Mouse (Mus musculus) spleen, adult 18-20 months (tissue): ENCODE measurements at regions not wholly inside any gene's neighbourhood (a gene's known extent, or its start where the extent isn't known, plus 50 kb on each side); places are given as distances from the start of the nearest gene placed in this dataset.

Experiments used
- DNase-seq, 2 experiments: peaks; one replicate each; pipeline ENCODE4 v3.0.0; 2022; ENCODE audit warnings: mixed read lengths in 2 of 2

DNA sequence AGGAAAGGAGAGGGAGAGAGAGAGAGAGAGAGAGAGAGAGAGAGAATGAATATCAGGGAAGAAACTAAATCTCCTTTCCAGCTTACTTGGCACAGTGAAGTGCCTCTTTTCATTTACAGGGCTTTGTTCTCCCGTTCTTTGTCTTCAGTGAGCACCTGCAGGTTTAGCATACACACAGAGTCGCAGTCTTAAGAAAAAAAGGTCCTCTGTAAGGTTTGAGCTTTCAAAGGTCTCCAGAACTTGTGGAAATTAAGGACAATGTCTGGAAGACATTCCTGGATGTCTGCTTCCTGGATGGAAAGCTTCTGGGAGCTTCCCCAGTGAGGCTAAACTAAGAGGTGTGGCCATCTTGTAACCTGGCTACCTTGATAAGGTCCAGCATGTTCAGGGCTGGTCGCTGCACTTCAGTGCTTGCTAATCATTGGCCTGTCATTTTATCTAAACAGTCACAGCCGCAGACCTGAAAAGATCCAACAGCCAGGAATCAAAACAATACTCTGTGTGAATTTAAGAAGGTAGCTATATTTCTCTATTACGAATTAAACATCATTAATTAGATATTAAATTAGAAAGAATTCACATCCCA, 113.1 kb upstream of the Ralgapa2 start:
- DNase-seq = no peak

DNA sequence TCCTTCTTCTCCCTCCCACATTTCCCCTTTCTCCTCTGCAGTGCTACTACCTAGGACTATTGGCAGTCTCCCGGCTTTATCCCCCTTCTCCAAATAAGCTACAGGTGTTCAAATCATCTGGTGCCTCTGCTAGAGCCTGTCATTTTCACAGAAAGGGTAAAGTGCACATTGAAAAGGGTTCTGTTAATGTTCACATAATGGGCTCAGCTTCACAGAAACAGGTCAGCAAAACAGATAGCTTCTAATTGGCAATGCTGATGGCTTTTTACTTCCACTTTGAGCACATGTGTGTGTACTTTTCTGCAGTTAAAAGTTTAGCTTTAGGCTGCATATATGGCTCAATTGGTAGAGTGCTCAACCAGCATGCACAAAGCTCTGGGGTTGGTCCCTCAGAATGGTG, 114.4 kb upstream of the Ralgapa2 start:
- DNase-seq = no peak

DNA sequence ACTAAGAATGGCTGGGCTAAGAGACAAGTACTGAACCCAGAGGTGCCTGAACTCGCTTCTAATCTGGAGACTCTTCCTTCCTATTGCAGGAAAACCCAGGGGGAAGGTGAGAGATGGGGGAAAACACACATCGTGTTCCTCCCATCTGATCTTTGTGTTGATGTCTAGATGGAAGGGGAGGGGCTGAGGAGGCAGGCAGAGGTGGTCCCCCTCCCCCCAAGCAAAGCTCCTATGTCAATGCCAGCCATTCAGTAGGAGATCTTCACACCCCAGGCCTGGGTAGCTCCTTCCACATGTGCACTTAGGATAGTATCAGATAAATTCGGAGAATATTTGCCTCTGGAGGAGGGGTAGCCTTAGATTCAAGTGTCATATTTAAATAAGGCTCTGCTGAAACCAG, 118.0 kb upstream of the Ralgapa2 start:
- DNase-seq = no peak

DNA sequence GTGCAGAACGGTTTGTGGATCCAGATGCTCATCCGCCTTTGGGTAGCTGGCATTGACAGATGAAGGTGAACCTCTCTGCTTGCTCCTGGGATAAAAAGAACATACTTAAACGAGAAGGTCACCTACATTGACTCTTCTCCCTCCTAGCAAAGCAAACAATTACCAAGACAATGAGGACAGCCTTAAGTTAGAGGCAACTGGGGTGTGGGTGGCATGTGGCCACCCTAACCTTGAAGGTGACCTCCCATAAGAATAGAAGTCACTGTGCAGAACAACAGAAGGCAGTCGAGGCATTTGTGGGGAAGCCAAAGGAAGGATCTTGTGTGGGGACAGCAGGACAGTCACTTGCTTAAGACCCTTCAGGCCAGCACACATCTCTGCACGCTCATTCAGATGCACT, 119.0 kb upstream of the Ralgapa2 start:
- DNase-seq = no peak

DNA sequence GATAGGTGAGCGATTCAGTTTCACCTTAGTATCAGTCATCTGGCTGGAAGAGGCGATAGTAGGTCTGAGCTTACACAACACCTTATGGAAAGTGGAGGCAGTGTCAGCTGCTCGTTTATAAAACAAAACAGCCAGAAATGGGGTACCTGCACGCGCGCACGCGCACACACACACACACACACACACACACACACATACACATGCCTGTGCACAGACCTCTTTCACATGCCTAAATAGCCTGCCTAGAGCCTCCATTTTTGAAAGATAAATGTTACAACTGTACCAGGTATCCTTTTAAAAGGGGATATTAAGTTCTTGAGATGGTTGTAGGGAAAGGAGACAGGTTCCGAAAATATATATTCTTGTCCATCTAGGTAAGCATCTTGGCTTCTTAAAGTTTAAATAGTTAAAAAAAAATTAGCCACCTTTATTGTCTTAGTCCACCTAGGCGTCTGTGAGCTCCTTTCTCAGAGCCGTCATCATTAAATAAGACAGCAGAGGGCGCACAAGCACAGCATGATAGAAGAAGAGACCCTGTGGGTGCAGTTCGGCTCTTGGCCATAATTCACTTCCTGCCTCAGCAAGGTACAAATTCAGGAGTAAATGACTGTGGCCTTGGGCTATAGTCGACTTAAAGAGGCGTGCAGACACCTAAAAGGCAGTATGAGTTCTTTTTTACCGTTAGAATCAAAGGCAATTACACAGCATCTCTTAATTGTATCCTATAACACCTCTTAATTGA, 121.4 kb upstream of the Ralgapa2 start:
- DNase-seq = peak in 1 of 2 experiments; percentile 37

DNA sequence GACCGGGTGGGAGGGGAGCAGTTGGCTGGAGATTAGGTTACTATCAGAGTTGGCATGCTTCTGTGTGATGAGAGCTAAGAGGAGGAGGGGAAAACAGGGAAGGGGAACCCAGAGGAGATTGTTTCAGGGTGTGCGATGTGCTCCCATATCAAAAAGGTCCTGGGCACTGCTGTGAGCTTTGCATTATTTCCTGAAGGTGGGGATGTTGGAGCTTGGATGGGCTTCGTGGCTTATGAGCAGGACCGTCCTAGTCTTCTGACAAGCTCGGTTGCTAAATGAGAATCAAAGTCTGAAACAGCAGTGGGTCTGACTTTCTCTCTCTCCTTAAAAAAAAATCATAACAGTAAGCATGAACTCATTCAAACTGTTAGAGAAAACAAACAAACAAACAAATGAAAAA, 125.4 kb upstream of the Ralgapa2 start:
- DNase-seq = no peak

DNA sequence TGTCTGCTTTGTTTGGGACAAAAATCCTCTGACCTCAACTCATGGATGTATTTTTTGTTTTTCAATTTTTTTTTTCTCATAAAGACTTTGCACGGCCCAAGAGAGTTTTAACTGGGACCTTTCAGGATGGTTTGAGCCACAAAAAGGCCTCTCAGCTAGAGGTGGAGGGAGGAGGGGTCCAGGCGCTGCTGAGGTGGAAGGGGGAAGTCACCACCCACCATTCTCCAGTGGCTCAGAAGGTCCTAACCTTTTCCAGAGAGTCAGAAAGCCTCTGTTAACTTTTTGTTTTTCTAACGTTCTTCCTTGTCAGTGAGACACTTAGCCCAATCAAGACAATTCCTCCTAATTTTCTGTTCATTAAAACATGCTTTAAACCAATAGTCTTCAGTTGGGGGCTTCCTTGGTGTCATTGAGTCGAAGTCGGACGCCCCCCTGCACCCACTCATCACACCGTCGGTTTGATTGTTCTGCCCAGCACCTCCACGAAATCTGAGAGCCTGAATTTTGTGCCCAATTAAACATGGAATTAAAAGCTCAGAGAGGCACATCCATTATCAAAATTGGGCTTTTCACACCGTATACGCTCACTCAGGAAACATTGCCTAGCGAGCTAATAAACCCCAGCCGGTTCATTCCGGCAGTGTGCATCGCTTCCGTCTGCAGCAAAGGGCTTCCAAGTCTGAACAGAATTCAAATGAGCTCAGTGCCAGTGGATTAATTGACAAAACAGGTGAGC, 134.3 kb upstream of the Ralgapa2 start:
- no peak for DNase-seq

DNA sequence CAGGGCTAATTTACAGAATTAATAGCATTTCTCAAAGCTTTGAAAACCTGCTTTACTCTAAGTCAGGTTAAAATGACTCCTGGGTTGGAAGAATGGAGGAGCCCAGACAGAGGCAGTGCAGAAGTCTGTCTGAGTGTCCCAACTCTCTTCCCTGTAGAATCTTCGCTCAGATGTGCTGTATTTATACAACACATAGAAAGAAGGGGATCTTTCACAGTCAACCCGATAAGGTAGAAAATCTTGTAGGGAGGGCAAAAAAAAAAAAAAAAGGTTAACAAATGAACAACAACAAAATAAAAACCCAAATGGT, 134.8 kb upstream of the Ralgapa2 start:
- DNase-seq = no peak

DNA sequence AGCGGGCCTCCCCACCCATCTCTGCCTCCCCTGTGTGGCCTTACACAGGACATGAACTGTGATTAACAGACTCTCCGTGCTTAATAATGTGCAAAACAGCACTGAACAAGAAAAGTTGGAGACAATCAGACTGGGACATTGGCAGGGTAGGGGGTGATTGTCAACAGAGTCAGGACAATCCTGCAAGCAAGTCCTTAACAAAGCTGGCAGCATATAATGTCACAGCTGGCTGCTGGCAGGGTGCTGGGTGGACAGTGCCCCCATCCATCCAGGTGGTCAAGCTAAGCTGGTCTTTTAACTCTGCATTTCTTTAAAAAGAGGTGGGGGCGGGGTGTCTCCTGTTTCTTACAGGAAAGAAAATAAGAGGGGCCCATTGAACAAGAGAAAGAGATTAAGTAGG, 149.2 kb upstream of the Ralgapa2 start:
- DNase-seq = no peak

DNA sequence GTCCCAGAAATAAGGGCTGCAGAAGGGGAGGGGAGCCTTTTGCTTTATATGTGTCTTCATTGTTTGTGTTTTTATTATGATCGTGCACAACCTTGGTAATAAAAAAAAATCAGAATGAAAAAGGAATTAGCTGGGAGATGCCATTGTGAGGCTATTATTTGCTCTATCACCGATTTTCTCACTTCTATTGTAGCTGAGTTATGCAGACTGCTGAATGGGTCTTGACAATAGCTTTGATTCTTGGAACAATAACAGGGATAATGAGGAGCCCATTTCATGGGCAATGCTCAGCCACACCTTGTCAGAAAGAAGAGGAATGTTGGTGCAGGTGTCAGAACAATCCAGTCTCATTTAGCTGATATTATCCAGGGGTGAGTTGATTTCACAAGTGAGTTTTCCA, 160.6 kb upstream of the Ralgapa2 start:
- no peak for DNase-seq

DNA sequence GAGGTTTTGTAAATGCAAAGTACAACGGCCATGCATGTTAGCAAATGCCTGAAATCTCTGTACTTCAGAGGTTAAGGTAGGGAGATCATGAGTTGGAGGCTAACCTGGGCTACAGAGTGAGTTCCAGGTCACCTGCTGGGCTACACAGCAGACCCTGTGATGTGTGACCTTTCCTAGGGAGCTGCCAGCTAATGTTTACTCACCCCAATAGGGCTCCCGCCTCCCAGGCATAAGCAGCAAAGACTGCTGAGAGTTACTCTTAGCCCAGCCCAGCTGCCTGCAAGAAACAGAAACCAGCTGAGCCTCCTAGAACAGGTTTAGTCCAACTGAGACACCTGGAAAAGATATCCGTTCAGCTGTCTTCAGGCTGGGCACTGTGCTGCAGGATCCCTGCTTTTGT, 169.8 kb upstream of the Ralgapa2 start:
- no peak for DNase-seq

DNA sequence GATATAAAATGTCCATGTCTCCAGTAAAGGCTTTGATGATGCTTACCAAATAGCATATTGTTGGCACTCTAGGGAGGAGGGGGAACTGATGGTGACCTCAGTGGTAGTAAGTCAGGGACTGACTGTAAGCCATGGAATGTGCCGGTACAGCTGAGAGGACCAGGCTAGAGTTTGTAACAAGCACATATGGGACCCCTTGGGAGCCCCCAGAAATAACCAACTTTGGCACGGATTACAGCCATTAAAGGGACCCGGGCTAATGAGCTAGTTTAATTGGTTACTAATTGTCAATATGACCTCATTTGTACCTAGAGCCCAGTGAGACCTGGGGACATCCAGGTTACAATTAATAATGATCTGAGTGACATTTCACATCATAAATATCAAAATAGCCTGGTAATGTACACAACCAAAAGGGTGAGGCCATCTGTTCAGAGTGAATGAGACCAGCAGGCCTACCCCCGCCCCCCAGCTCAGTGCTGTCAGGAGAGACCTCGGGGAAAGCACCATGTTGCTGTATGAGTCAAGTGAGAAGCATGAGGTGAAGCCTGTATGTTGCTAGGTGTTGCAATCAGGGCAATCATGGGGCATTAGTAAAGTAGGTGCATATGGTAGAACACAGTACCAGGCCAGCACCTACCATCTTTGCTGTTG, 169.7 kb upstream of the Kiz start:
- no peak for DNase-seq

DNA sequence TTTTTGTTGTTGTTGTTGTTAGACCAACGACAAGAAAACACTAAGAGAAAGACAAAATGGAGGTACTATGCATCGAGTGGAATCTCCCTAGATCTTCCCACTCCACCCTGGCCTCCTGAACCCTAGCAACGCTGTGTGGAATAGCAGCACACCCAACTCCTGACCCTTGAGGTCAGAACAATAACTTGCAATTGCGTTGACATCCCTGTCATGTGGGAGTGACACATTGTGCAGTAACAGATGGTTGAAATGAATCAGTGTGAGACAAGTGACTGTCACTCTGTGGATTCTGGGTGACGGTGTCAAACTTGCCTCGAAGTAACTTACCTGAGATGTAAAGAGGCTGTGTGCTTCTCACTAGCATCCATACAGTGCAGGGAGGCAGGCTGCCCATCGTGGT, 167.1 kb upstream of the Kiz start:
- DNase-seq = no peak

DNA sequence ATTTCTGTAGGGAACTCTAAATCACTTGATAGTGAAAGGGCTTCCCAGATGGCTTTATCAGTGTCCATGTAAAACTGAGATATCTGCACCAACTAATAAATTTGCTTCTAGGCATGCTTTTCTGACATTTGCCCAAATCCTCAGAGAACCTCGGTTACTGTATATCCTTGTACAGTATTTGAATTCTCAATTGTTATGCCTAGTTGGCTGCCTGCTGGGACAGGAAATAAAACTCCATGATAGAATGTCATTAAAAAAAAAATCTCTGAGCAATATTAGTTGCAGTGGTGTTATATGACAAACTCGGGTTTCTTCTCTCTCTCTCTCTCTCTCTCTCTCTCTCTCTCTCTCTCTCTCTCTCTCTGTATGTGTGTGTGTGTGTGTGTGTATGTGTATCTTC, 162.2 kb upstream of the Kiz start:
- no peak for DNase-seq

DNA sequence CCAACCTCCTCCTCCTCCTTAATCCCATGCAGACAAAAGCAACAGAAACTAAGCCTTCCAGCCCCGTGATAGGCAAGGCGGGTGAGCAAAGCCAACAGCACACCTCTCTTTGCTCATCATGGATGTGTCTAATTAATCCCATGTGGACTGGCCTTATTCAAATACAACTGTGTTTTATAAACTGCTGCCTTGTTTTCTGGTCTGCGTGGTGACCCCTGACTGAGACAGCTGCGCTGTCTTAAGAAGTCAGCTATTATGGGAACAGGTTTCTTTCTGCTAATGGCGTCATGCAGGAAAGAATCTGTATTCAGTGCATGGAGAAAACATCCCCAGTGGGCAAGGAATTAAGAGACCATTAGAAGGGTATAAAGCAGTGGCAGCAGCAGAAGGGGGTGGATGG, 161.6 kb upstream of the Kiz start:
- no peak for DNase-seq

DNA sequence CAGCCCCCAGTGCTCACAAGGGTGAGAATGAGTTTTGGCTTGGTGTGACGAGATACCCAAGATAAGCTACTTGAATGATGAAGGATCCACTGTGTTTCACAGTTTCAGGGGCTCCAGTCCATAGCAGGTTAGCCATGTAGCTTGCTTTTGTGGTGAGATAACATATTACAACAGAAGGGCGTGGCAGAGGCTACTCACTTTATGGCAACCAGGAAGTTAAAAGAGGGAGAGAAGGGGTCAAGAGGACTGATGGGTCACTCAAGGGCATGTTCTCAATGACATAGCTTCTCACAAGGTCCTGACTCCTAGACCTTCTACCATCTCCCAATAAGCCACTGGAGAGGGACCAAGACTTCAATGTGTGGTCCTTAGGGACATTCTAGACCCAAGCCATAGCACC, 159.4 kb upstream of the Kiz start:
- DNase-seq = no peak

DNA sequence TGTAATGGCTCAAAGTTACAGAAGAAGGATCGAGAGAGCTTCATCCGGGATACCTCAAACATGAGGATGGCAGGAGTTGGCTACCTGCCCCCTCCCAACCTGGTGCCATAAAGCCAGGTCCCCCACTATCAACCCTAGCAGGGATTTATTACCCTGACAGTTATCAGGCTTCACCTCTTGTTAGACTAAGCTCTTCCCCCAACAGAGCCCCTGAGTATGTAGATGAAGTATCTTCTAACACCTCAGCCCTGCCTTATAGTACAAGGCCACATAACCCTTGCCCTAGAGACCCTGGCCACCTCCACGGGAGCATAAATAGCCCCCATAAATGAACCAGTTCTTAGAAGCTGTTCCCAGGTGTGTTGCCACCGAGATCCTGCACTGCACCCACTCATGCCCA, 158.9 kb upstream of the Kiz start:
- no peak for DNase-seq

DNA sequence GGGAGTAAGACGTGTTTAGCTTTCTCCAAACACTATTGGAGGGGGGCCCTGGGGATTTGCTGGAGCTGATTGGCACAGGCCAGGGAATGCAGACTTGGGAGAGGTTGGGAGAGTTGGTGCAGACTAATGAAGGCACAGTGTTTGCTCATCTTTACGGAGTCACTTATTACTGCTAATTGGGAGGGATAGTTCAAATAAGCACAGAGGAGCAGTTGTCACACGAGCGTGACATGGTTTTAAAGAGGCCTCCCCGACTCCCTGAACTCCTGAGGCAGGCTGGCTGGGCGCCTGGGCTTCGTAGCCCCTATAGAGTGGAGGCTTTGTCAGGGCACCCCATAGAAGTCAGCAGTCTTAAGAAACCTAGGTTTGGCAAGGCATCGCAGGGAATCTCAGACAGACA, 145.0 kb upstream of the Kiz start:
- DNase-seq = no peak

DNA sequence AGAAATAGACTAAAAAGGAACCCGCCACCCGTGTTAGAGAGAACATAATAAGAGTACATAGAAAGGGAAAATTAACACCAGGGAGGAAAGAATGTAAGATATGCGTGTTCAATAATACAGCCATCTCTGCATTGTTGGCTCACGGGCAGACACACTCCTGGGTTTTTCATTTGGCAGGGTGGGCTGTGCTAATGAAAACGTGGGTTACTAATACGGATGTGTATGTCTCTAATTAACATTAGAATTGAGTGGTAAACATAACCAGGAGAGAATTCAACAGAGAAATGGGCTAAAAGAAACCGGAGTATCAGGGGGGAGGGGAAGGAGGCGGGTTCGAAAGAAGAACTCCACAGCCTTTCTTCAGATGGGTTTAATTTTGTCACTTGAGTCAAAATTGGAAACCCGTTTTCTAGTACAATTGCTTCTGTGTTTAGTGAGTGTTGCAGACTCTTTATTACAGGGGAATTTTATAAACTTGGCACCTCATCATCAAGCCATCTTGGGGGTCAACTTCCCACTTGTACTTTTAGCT, 134.4 kb upstream of the Kiz start:
- no peak for DNase-seq

DNA sequence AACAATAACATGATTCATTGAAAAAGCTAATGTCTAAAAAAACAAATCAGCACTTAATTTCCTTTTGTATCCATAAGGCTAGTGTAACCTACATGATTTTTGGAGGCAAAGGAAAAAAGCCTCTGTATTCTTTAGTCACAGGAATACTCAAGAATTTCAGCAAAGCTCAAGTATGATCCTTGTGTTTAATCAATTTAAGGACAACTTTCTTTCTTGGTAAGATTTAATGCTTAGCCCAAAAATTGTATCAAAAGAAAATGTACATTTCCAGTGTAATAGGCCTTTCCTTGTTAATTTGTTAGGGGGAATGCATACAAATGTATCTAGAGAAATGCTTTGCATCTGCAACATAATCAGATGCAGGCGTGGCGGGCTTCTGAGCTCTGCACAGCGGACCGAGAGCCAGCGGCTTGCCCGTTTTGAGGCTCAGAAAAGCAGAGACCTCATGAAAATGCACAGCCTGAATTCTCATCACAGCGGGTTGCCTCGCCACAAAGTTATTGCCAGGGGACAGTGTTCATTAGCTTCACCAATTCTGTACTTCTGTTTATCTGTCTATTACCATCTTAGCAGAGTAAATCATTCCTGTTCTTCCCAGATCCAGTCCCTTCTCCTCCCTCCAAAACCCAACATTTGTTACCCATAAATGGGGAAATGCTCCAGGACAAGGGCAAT, 133.2 kb upstream of the Kiz start:
- no peak for DNase-seq

DNA sequence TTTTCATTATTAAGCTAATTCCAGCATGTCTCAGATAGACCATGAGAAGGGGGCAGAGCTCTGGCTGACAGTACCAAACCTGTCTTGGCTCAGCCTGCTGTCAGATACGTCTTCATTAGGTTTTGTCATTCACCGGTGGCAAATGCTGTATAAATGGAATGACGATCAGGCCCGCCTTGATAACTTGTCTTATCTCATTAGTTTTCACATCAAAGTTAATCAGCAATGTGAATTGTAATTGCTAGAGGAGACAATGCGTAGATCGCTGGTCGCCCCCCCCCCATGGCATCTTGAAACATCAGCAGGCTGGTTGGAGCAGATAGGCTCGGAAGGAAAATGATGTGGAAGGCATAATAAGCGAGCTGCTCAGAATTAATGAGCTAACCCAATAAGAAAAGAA, 132.5 kb upstream of the Kiz start:
- no peak for DNase-seq

DNA sequence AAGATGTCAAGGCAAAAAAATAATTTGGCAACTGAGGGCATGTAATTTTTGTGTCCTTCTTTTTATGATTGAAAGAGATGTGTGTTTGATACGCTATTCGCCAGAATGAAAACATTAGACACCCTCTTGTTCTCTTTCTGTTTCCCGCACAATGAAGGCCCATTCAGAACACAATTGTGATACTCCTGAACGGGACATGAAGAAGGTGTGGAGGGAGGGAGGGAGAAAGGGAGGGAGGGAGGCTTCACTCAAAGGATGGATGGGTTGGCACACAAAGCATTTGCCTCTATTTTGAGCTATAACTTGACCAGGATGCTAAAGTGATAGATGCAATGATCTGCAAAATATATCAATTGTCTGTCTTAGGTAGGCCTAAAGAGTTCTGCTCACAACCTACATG, 132.0 kb upstream of the Kiz start:
- no peak for DNase-seq

DNA sequence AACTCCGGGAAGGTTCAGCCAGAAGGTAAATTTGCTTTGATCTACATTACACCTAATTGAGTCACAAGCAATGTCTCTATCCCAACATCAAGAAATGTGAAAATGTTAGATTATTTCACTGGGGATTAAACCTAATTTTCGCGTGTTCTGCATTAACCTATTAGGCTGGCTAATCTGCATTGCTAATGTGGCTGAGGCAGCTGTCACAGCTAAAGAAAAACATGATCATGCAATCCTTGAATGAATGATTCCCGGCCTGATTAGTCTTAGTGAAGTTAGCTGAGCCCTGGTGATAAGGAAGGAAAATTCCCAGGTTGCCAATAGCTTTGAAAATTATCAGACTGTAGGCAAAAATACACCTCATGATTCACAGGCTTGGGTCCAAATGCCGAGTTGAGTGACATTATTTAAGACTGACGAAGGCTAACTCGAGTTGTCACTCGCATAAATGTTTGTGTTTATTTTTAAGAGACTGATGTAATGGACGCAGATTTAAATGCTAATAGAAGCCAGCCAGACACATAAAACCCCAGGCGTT, 131.5 kb upstream of the Kiz start:
- DNase-seq = no peak
